Mouse (Mus musculus) olfactory bulb, adult 2 months (tissue): ENCODE results near the gene 1700034I23Rik. TPM values are rescaled to one million over a fixed set of nuclear protein-coding genes. Genes with fewer than 3 reads are reported as not detected.
"Not testable (repeated sequence)": the region's sequence is repeated elsewhere in the genome, so short reads cannot be mapped to it uniquely, and the experiment has no call there.

Experiments used
- H3K27ac ChIP-seq: fragments of 200-500 bp; 2 replicates; pipeline ENCODE4 v1.5.1; 2012; ENCODE audit warnings: low read depth, low read length; ENCODE audit not compliant: insufficient read depth
- H3K4me1 ChIP-seq: fragments of 200-500 bp; 2 replicates; pipeline ENCODE4 v1.6.1; 2012; ENCODE audit warnings: low read length; ENCODE audit not compliant: control insufficient read depth, insufficient read depth
- H3K4me3 ChIP-seq: fragments of 200-500 bp; 2 replicates; pipeline ENCODE4 v1.5.1; 2012; ENCODE audit warnings: mild to moderate bottlenecking, low read depth, low read length, moderate library complexity; ENCODE audit not compliant: insufficient read depth
- CTCF ChIP-seq: fragments of 200-500 bp; IDR thresholded peaks from 2 replicates; pipeline ENCODE4 v1.5.1; 2012; ENCODE audit warnings: low read depth, mild to moderate bottlenecking, low read length, moderate library complexity; ENCODE audit not compliant: insufficient read depth
- WGBS: fragments of 180-500 bp; shearing (Covaris S2); methylation state at CpG from one replicate; pipeline ENCODE4 v1.1.7; 2018; 5-methylcytosine and 5-hydroxymethylcytosine counted together
- polyA plus RNA-seq: library from polyadenylated mRNA; stranded (reverse); fragments of >200 nt; gene quantifications from 2 replicates; pipeline ENCODE4 v1.2.4, GENCODE M21; 2012; ENCODE audit warnings: low replicate concordance; ENCODE audit not compliant: missing spikeins, insufficient read depth, insufficient read length

1700034I23Rik gene
- polyA plus RNA-seq, 1 experiment, result not detected

DNA sequence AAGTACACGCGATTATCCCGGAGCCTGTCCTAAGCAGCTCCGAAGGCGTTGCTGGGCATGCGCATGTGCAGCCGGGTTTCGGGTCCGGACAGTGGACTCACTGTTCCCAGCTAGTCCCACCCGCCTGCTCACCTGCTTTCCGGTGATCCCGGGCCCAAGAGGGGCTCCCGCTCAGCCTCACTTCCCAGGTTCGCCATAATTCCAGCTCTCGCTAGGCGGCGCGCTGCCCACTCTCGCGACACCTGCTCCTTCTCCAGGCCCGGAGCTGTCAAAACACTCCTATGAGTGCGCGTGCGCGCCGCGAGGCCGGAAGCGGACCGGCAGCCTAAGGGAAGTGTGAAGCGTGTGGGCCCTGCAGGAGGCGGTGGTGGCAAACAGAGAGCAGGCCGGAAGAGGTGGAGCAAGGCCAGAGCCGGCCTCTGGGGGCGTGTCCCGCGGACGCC, 8.5 kb downstream of the 1700034I23Rik start:
- WGBS, result under 1% methylated on average over 38 of the region's 38 CpGs
- TF ChIP-seq CTCF, result peak; percentile 54
- Histone ChIP-seq H3K4me3 (peak overlapping the region; percentile 98), H3K27ac (peak overlapping the region; percentile 88)
- H3K4me1 ChIP-seq, result not testable (repeated sequence)

DNA sequence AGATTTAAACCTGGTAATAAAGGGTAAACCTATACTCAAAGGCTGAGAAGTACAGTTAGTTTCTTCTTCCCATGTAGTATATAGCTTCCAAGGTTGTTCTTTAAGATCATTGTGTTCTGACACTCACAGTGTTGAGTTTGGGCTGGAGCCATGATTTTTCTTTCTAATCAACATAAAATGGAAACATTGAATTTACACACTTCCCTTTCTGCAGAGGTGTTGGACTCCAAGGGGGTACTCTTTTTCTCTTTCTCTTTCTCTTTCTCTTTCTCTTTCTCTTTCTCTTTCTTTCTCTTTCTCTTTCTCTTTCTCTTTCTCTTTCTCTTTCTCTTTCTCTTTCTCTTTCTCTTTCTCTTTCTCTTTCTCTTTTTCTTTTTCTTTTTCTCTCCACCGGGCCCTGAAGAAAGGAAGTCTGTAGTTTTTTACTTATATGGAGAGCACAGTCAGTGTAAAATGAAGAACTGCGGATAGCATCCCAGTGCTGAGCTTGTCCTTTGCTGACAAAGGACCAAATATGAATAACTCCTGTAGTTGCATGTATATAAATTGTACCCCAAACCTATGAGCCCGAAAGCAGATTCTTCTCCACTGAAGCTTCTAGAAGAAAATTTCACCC, 49.1 kb downstream of the 1700034I23Rik start:
- H3K27ac ChIP-seq, H3K4me3 ChIP-seq, H3K4me1 ChIP-seq: not testable (repeated sequence)
- WGBS, result 90% methylated on average over 3 of the region's 3 CpGs

Other genes with a start within 250 kb of the 1700034I23Rik start
- not detected in 2 replicates for gene Slc25a31, start 193.7 kb downstream of the 1700034I23Rik start, polyA plus RNA-seq
- gene Hspa4l, start 158.0 kb downstream of the 1700034I23Rik start, polyA plus RNA-seq, result 286 TPM in 1 of 2 replicates, not detected in the other
- not detected in 2 replicates for gene Plk4, start 102.5 kb downstream of the 1700034I23Rik start, polyA plus RNA-seq
- not detected in 2 replicates for gene Mfsd8, start 55.7 kb downstream of the 1700034I23Rik start, polyA plus RNA-seq
- gene Abhd18, start 55.6 kb downstream of the 1700034I23Rik start, polyA plus RNA-seq, result not detected in 2 replicates
- gene Larp1b, start 47.3 kb upstream of the 1700034I23Rik start, polyA plus RNA-seq, result not detected in 2 replicates
- not detected in 2 replicates for gene Pgrmc2, start 180.5 kb upstream of the 1700034I23Rik start, polyA plus RNA-seq